Mouse (Mus musculus): ENCODE data around the gene Smim6. TPM values are rescaled to one million over a fixed set of nuclear protein-coding genes. Genes with fewer than 3 reads are reported as not detected.

Gene Smim6
- polyA plus RNA-seq, 1 experiment from 2014 or later, result 3.1 TPM

DNA sequence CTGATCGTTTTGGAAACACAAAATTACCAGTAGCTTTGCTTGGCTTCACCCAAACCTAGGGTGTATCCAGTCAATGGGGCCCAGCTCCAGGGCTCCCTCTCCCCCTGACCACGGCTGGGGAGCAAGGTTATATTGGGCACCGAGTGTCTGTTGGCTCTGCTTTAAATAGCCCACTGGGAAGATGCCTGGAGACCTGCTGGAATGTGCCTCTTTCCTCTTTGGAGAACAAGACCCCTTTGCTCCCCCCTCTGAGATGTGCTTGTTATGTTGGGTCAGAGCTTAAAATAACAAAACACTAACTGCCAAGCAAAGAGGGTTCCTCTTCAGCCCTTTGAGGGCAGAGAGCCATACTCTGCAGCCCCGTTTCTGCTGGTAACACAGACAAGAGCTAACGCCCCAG is 9.6 kb upstream of the Smim6 start:
- no peak for ATAC-seq
- H3K4me1 ChIP-seq, result peaks cover 96% of the 10 kb centered on the region
- 20% methylated on average over 5 of the region's 5 CpGs for WGBS (ENCODE audit: insufficient replicate concordance)
- peak overlapping the region; percentile 83 for H3K9ac ChIP-seq
- no peaks in the 10 kb centered on the region for H3K9me3 ChIP-seq (replicated peaks)
- H3K27me3 ChIP-seq (replicated peaks), result no peaks in the 10 kb centered on the region
- H3K4me2 ChIP-seq, result peak overlapping the region; percentile 79
- peaks cover 47% of the 10 kb centered on the region for H3K36me3 ChIP-seq
- H3K27ac ChIP-seq, result peak overlapping the region; percentile 100
- H3K4me3 ChIP-seq, result peak overlapping the region; percentile 69

GRCm38 (mm10) chr11:115902831-115903230 is 9.0 kb upstream of the Smim6 start:
- H3K4me2 ChIP-seq, result peak overlapping the region; percentile 79
- peak overlapping the region; percentile 83 for H3K9ac ChIP-seq
- peaks cover 54% of the 10 kb centered on the region for H3K36me3 ChIP-seq
- H3K27ac ChIP-seq, result peak overlapping the region; percentile 100
- H3K27me3 ChIP-seq (replicated peaks), result no peaks in the 10 kb centered on the region
- WGBS (ENCODE audit: insufficient replicate concordance), result 9% methylated on average over 1 of the region's 1 CpGs
- peak overlapping the region; percentile 69 for H3K4me3 ChIP-seq
- no peak for ATAC-seq
- no peaks in the 10 kb centered on the region for H3K9me3 ChIP-seq (replicated peaks)
- H3K4me1 ChIP-seq, result peaks cover 99% of the 10 kb centered on the region

GRCm38 (mm10) chr11:115903384-115904230 is 8.2 kb upstream of the Smim6 start:
- no peaks in the 10 kb centered on the region for H3K27me3 ChIP-seq (replicated peaks)
- H3K36me3 ChIP-seq, result peaks cover 62% of the 10 kb centered on the region
- ATAC-seq, result peak; percentile 88
- WGBS (ENCODE audit: insufficient replicate concordance), result 16% methylated on average over 11 of the region's 11 CpGs
- H3K27ac ChIP-seq, result peak overlapping the region; percentile 100
- H3K9ac ChIP-seq, result peak overlapping the region; percentile 83
- H3K4me2 ChIP-seq, result peak overlapping the region; percentile 79
- peak overlapping the region; percentile 69 for H3K4me3 ChIP-seq
- peaks cover 98% of the 10 kb centered on the region for H3K4me1 ChIP-seq
- H3K9me3 ChIP-seq (replicated peaks), result no peaks in the 10 kb centered on the region

- peaks cover 66% of the 10 kb centered on the region for H3K36me3 ChIP-seq
- H3K27ac ChIP-seq, result peak overlapping the region; percentile 100
- H3K9ac ChIP-seq, result peak overlapping the region; percentile 83
- H3K9me3 ChIP-seq (replicated peaks), result no peaks in the 10 kb centered on the region
- H3K27me3 ChIP-seq (replicated peaks), result no peaks in the 10 kb centered on the region
- peak overlapping the region; percentile 79 for H3K4me2 ChIP-seq
- 46% methylated on average over 8 of the region's 8 CpGs for WGBS (ENCODE audit: insufficient replicate concordance)
- ATAC-seq, result 0 out of 2 replicates have a peak, but pooled peaks have one; percentile 5
- H3K4me3 ChIP-seq, result peak overlapping the region; percentile 69
- H3K4me1 ChIP-seq, result peaks cover 98% of the 10 kb centered on the region
Observed at GRCm38 (mm10) chr11:115904231-115904955, 7.4 kb upstream of the Smim6 start.

GRCm38 (mm10) chr11:115904956-115905790 is 6.6 kb upstream of the Smim6 start:
- 74% methylated on average over 16 of the region's 16 CpGs for WGBS (ENCODE audit: insufficient replicate concordance)
- no peak for ATAC-seq
- H3K4me1 ChIP-seq, result peaks cover 98% of the 10 kb centered on the region
- H3K36me3 ChIP-seq, result peaks cover 73% of the 10 kb centered on the region
- H3K27me3 ChIP-seq (replicated peaks), result no peaks in the 10 kb centered on the region
- no peaks in the 10 kb centered on the region for H3K9me3 ChIP-seq (replicated peaks)
- 0 out of 2 replicates have a peak overlapping the region, but pooled peaks have one; percentile 69 for H3K4me3 ChIP-seq
- H3K4me2 ChIP-seq, result peak overlapping the region; percentile 79
- peak overlapping the region; percentile 100 for H3K27ac ChIP-seq
- H3K9ac ChIP-seq, result peak overlapping the region; percentile 83

- H3K27ac ChIP-seq, result peak overlapping the region; percentile 100
- peaks cover 98% of the 10 kb centered on the region for H3K4me1 ChIP-seq
- H3K4me2 ChIP-seq, result no peak overlapping the region
- H3K4me3 ChIP-seq, result no peak overlapping the region
- peaks cover 80% of the 10 kb centered on the region for H3K36me3 ChIP-seq
- peak overlapping the region; percentile 83 for H3K9ac ChIP-seq
- no peaks in the 10 kb centered on the region for H3K27me3 ChIP-seq (replicated peaks)
- 84% methylated on average over 3 of the region's 3 CpGs for WGBS (ENCODE audit: insufficient replicate concordance)
- no peak for ATAC-seq
- H3K9me3 ChIP-seq (replicated peaks), result no peaks in the 10 kb centered on the region
Observed at GRCm38 (mm10) chr11:115906116-115906515, 5.7 kb upstream of the Smim6 start.

- H3K27ac ChIP-seq, result peak overlapping the region; percentile 100
- no peaks in the 10 kb centered on the region for H3K9me3 ChIP-seq (replicated peaks)
- no peak overlapping the region for H3K4me3 ChIP-seq
- no peak overlapping the region for H3K4me2 ChIP-seq
- no peak overlapping the region for H3K9ac ChIP-seq
- no peaks in the 10 kb centered on the region for H3K27me3 ChIP-seq (replicated peaks)
- 90% methylated on average over 5 of the region's 5 CpGs for WGBS (ENCODE audit: insufficient replicate concordance)
- H3K36me3 ChIP-seq, result peaks cover 80% of the 10 kb centered on the region
- peaks cover 98% of the 10 kb centered on the region for H3K4me1 ChIP-seq
- no peak for ATAC-seq
Observed at GRCm38 (mm10) chr11:115906521-115906920, 5.3 kb upstream of the Smim6 start.

DNA sequence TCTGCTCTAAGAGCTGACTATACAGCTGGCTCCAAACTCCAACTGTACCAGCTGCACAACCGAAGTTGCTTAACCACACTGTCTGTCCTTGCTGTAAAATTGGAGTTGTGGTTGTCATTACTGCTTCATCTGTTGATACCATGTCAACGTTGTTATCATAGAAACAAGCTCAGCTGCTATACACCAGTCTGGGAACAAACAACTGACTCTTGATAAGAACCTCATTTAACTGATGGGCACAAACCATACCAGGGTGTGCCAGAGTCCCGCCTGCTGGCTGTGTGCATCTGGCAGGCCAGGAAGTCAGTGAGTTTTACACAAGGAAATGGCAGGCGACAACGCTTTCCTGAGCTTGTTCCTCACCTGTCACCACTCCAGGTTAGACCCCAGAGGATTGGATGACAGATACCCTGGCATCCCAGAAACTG is 669 bp upstream of the Smim6 start:
- Histone ChIP-seq H3K4me2 (peak overlapping the region; percentile 47), H3K9ac (peak overlapping the region; percentile 70), H3K36me3 (peaks cover 78% of the 10 kb centered on the region), H3K27ac (peak overlapping the region; percentile 94), H3K9me3 (replicated peaks) (no peaks in the 10 kb centered on the region), H3K27me3 (replicated peaks) (no peaks in the 10 kb centered on the region), H3K4me1 (peaks cover 84% of the 10 kb centered on the region), H3K4me3 (no peak overlapping the region)
- peak; percentile 86 for ATAC-seq
- 22% methylated on average over 5 of the region's 5 CpGs for WGBS (ENCODE audit: insufficient replicate concordance)

DNA sequence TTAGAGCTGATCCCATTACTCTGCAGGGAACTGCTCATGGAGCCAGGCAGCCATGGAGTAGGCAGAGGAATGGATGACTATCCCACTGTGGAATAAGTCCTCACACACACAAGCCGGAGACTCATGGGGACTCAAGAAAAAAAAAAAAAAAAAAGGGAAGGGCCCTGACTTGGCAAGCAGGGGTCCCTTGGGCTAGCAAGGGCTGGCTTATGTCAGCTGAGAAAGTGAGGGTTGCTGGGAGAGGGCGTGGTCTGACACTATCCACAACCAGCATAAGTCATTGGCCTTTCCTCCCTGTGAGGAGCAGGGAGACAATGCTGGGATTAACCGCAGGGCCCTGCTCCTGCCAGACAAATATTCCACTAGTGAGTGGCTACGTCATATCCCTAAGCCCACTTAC is 4.8 kb downstream of the Smim6 start:
- H3K4me2 ChIP-seq, result no peak overlapping the region

GRCm38 (mm10) chr11:115918637-115919036 is 6.8 kb downstream of the Smim6 start:
- peaks cover 71% of the 10 kb centered on the region for H3K36me3 ChIP-seq

More for the DNA sequence above, 4.8 kb downstream of the Smim6 start:
- peaks cover 46% of the 10 kb centered on the region for H3K4me1 ChIP-seq
- no peak for ATAC-seq
- no peak overlapping the region for H3K4me3 ChIP-seq
- no peaks in the 10 kb centered on the region for H3K9me3 ChIP-seq (replicated peaks)
- H3K9ac ChIP-seq, result no peak overlapping the region
- H3K27me3 ChIP-seq (replicated peaks), result no peaks in the 10 kb centered on the region
- 0 out of 2 replicates have a peak overlapping the region, but pooled peaks have one; percentile 16 for H3K27ac ChIP-seq
- WGBS (ENCODE audit: insufficient replicate concordance), result 90% methylated on average over 4 of the region's 4 CpGs
- peaks cover 68% of the 10 kb centered on the region for H3K36me3 ChIP-seq

DNA sequence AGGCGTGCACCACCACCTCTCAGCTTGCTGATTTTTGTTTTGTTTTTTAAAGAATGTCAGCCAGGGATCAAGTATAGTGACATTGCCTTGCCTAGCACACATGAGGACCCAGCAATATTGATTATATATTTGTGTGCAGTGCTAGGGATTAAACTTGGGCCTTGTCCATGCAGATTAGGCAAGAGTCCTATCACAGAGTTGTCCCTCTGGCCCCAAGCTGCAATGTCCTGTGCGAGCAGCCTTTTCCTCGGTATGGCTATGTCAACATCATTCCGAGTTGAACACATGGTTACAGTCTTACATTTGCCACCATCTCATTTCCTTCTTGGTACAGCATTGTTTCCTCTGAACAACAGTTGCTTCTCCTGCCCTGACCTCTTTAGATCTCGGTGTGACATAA is 7.3 kb downstream of the Smim6 start:
- Histone ChIP-seq H3K36me3 (peaks cover 71% of the 10 kb centered on the region), H3K4me3 (no peak overlapping the region), H3K27ac (peak overlapping the region; percentile 34; the same call in 1 of the 2 replicates), H3K27me3 (replicated peaks) (no peaks in the 10 kb centered on the region), H3K9ac (no peak overlapping the region), H3K9me3 (replicated peaks) (no peaks in the 10 kb centered on the region), H3K4me2 (no peak overlapping the region), H3K4me1 (peaks cover 29% of the 10 kb centered on the region)
- ATAC-seq, result no peak
- 85% methylated on average over 5 of the region's 5 CpGs for WGBS (ENCODE audit: insufficient replicate concordance)

More at GRCm38 (mm10) chr11:115918637-115919036, 6.8 kb downstream of the Smim6 start:
- H3K27me3 ChIP-seq (replicated peaks), result no peaks in the 10 kb centered on the region
- ATAC-seq, result no peak
- H3K4me2 ChIP-seq, result no peak overlapping the region
- H3K9ac ChIP-seq, result no peak overlapping the region
- 75% methylated on average over 5 of the region's 5 CpGs for WGBS (ENCODE audit: insufficient replicate concordance)
- H3K4me3 ChIP-seq, result no peak overlapping the region
- 0 out of 2 replicates have a peak overlapping the region, but pooled peaks have one; percentile 18 for H3K27ac ChIP-seq
- H3K9me3 ChIP-seq (replicated peaks), result no peaks in the 10 kb centered on the region
- peaks cover 29% of the 10 kb centered on the region for H3K4me1 ChIP-seq

All from liver, embryonic 12.5 days (tissue).